Mouse (Mus musculus): ENCODE data around the gene Slc2a12.

The Slc2a12 gene

GRCm38 (mm10) chr10:22644853-22645491, at the start of gene Slc2a12:
Gene Slc2a12 (plus strand): TSS chr10:22645011.
- in situ Hi-C loops (cut with MboI; ENCODE audit: low sequenced_read_pairs), result no loop called here

DNA sequence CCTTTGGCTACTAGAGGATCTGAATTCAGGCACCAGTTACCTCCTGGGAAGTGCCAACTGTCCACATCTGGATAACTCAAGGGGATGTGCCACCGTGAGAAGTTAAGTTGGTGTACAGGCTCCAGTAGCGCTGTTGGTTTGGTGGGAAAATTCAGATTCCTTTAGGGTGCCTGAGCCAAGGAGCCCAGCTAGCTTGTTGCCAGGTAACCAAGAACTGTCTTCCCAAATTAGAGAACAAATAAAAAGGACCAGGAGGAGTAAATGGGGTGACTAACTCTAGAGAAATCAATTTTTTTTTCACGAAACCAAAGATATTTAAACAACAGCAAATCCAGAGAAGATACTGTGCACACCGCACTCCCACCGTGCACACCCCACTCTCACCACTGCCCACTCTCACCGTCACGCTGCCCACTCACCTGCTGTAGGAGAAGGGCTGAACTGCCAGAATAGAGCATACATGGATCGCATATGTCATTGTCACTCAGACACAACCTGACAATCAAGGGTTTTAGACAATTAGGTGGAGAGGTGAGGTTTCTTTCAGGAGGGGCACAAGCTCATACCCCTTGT, 45.8 kb upstream of the Slc2a12 start:
- in situ Hi-C loops (cut with MboI; ENCODE audit: low sequenced_read_pairs), result loop anchor here (25.0 kb wide), 1 partner anchor 463 kb away; no protein-coding TSS in a partner anchor

GRCm38 (mm10) chr10:22601046-22601445, 43.8 kb upstream of the Slc2a12 start:
- in situ Hi-C loops (cut with MboI; ENCODE audit: low sequenced_read_pairs), result no loop called here

DNA sequence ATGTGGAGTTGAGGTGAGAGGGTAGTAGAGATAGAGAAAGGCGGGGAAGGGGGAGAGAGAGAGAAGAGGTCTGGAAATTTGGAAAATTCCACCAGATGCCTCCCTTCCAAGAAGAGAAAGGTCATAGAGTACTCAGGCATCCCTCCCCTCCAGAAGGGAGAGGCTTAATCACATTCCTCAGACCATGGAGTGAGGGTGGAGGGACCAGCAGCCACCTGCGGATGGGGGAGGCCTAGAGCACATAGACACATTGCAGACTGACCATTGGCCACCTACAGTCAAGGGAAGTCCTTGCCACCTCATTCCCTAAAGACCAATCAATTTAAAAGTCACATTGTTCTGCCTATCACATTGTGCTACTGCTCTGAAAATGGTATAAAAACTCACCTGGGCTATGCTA, 40.0 kb upstream of the Slc2a12 start:
- in situ Hi-C loops (cut with MboI; ENCODE audit: low sequenced_read_pairs), result no loop called here

GRCm38 (mm10) chr10:22608273-22608672, 36.5 kb upstream of the Slc2a12 start:
- in situ Hi-C loops (cut with MboI; ENCODE audit: low sequenced_read_pairs), result no loop called here

DNA sequence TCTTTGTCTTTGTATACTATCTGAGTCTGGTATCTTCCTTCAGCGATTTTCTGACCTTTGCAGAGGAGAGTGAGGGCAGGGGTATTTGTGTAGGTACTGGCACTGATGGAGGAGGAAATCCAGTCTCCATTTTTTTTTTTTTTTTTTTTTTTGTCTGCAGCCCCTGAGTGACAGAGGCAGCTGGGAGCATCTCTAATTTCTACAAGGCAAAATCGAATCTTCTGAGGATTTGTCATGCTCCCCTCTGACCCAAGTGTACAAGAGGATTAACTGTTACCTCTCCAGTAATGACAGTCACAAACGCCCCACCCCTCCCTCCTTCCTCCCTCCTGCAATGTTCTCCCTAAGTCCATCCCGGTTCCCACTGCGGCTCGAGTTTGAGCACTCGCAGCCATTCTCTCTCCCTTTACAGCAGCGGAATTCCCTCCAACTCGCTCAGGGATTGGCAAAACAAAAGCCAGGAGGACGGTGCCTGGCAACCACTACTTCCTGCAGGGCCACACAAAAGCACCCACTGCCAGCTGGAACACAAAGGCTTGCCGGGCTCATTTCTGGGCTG, 35.9 kb upstream of the Slc2a12 start:
- in situ Hi-C loops (cut with MboI; ENCODE audit: low sequenced_read_pairs), result no loop called here

DNA sequence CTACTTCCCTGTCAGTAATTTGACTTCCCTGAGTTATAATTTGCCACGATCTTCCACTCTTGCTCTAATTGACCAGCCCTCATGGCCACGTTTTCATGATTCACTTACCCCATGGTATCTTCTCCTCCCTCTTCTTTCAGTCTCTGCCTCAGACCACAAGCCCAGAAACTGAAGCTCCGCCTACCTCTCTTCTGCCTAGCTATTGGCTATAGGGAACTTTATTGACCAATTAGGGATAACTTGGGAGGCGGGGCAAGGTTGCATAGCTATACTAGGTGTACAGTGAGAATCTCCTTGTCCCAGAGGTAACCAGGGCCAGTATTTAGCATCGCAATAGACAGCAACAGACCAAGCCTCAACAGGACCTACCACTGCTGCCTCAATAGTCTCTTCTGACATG, 31.5 kb upstream of the Slc2a12 start:
- in situ Hi-C loops (cut with MboI; ENCODE audit: low sequenced_read_pairs), result no loop called here

DNA sequence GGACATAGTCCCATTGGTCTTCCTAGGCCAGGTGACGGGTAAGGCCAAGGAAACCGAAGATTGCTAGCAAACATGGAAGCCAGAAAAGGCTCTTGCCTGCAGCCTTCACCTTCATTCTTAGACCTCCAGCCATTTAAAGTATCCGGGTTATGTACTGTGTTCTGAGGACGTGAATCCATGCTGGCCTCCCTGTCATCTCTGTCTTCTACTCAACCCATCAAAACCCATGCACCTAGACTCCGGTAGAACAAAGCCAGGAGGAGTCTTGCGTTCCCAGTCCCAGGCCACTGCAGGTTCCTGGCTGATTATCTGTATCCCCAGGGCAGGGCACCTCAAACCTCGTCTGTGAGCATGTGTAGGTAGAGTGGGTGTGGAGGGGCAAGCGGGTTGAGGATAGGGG, 30.3 kb upstream of the Slc2a12 start:
- in situ Hi-C loops (cut with MboI; ENCODE audit: low sequenced_read_pairs), result no loop called here

DNA sequence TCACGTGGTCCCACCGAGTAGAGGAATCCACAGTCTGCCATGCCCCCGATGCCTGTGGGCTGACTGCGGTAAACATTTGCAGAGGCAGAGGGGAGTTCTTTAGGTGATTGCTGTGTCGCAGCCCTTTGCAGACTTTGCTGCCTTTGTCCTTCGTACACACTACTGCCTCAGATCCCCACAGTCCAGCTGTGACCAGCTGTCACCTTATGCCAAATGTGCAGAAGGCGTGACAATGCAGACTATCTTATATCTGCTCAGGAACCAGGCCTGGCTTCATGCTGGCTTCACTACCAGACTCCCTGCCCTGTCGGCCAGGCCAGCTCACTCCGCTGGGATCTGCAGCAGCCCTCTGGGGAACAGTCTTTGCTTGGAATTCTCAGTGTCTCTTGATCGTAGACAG, 29.5 kb upstream of the Slc2a12 start:
- in situ Hi-C loops (cut with MboI; ENCODE audit: low sequenced_read_pairs), result no loop called here

GRCm38 (mm10) chr10:22618842-22619241, 26.0 kb upstream of the Slc2a12 start:
- in situ Hi-C loops (cut with MboI; ENCODE audit: low sequenced_read_pairs), result no loop called here

GRCm38 (mm10) chr10:22628832-22629231, 16.0 kb upstream of the Slc2a12 start:
- in situ Hi-C loops (cut with MboI; ENCODE audit: low sequenced_read_pairs), result no loop called here

GRCm38 (mm10) chr10:22631103-22631502, 13.7 kb upstream of the Slc2a12 start:
- in situ Hi-C loops (cut with MboI; ENCODE audit: low sequenced_read_pairs), result no loop called here

GRCm38 (mm10) chr10:22631528-22631927, 13.3 kb upstream of the Slc2a12 start:
- in situ Hi-C loops (cut with MboI; ENCODE audit: low sequenced_read_pairs), result no loop called here

GRCm38 (mm10) chr10:22631956-22632355, 12.9 kb upstream of the Slc2a12 start:
- in situ Hi-C loops (cut with MboI; ENCODE audit: low sequenced_read_pairs), result no loop called here

DNA sequence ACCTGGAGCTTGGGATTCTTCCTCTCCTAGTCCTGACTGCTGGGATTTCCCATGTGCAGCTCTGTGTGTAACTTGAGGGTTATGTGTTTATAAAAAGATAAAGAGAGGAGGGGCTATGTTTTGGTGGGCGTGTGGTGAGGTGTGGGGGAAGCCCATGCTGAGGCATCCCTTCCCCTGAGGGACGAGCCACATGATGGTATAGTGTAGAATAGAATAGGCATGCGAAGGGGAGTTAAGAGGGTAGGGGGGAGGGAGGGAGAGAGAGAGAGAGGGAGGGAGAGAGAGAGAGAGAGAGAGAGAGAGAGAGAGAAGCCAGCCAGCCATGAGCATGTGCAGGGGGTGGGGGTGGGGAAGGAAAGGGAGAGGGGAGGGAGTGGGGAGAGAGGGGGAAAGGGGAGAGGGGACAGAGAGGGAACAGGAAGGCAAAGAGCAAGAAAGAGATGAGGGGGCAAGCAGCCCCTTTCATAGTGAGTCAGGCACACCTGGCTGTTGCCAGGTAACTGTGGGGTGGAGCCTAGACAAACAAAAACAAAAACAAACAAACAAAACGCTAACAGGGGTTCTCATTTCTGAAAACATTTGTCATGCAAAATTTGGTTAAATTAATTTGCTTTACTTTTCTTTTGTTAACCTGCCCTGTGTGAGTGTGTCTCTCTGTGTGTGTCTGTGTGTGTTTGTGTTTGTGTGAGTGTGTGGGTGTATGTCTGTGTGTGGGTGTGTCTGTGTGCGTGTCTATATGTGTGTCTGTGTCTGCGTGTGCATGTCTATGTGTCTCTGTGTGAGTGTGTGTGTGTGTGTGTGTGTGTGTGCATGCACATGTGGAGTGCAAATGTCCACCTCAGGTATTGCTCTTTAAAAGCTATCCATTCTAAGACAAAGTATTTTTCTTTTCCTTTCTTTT, 11.2 kb upstream of the Slc2a12 start:
- in situ Hi-C loops (cut with MboI; ENCODE audit: low sequenced_read_pairs), result no loop called here

DNA sequence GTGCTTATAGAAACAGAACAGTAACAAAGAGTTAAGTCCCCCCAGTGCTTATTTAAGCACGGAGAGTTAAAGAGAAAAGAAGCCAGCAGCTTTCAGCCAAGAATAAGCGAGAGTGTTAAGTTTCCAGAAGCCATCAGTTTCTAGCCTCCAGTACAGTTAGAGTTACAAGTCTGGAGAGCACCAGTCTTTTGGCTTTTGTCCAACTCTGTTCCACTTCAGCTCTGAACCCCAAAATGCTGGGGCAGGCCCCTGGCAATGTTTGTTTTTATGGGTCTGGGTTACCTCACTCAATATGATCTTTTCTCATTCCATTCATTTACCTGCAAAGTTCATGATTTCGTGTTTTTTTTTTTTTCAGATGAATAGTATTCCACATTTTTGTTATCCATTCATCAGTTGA, 7.6 kb upstream of the Slc2a12 start:
- in situ Hi-C loops (cut with MboI; ENCODE audit: low sequenced_read_pairs), result no loop called here

DNA sequence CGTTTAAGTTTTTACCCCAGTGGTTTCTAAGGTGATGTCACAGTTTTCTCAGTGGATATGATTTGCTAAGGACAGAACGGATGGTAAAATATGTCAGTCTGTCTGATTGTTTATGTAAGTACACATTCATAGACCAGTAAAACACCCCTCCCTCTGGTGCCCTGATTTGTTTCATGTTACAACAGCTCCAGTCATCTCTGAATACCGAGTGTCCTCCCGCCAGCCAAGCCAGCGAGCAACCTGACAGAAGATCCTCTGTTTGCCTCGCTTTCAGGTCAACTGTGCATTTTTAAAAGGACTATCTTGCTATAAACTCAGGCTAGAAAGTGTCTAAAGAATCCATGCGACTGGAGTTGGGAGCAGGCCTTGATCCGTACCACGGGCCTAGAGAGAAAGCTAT, 640 bp upstream of the Slc2a12 start:
- in situ Hi-C loops (cut with MboI; ENCODE audit: low sequenced_read_pairs), result no loop called here

DNA sequence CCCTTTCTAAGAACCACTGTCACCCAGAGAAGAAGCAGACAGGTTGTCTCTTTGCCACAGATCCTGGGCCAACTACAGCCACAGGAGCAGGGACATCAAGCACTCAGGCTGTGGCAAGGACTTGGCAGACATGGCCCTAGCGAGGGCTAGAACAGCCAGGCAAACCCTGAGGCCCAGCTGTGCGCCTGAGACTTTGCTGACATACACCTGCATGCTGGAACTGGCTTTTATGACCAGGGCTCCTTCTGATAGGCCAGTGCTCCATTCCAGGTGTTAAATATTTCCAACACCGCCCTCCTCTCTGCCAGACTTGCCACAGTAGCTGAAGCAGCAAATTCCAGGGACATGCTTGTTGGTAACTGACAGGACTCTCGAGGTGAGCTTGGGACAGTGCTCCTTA, 3.9 kb downstream of the Slc2a12 start:
- in situ Hi-C loops (cut with MboI; ENCODE audit: low sequenced_read_pairs), result no loop called here

GRCm38 (mm10) chr10:22653820-22654219, 9.0 kb downstream of the Slc2a12 start:
- in situ Hi-C loops (cut with MboI; ENCODE audit: low sequenced_read_pairs), result no loop called here

DNA sequence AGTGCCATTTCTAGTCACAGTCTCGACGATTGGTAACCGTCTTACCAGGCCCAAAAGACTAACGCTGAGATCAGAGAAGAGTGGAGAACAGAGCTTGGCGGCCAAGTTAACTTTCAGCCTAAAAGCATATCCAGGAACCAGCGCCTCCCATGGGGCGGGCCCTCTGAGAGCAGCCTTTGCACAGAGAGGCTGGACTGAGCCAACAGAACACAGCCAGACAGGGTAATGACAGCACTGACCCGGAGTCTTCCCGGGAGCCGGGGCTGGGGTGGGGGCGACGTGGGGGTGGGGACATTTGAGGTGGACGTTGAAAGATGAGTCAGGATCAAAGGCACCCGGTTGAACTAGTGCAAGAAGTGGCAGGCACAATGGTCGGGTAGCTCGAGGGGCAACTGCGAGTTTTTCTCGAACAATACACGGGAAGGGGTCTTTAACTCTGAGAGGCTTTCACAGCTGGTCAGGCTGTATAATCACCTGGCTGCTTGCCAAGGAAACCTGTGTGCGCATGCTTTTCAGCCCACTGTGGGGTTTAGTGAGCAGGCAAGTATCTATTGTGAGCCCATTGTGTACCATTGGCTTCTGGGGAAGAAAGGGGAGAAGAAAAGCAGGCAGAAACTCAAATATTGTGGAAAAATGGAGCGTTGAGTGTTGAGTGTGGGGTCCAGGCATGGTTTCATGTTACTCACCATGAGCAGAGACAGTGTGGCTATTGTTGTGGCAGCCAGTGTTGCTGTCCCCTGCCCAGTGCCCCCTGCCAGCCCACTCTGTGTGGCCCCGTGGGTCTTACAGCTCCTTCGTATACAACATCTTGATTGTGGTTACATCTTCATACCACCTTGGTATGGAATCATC, 13.9 kb downstream of the Slc2a12 start:
- in situ Hi-C loops (cut with MboI; ENCODE audit: low sequenced_read_pairs), result no loop called here

GRCm38 (mm10) chr10:22659386-22659725, 14.5 kb downstream of the Slc2a12 start:
- in situ Hi-C loops (cut with MboI; ENCODE audit: low sequenced_read_pairs), result no loop called here

All from CH12F3 (cell line).